In genomic region chr5:18358191-18358590, GRCm38 (mm10) we compare ENCODE assay signal across 8 mouse cellular contexts. TPM values are rescaled to one million over a fixed set of nuclear protein-coding genes. Genes with fewer than 3 reads are reported as not detected.
A peak's percentile ranks its signal among the peaks of the same experiment; 100 is the strongest.
DNase-seq lines count a peak whose midpoint lies in the region; ATAC-seq and TF ChIP-seq lines count a peak whose summit lies in the region.

No protein-coding gene starts in this region.

- H3K4me3 ChIP-seq in left cerebral cortex, adult 2 months, result peak overlapping the region; percentile 79
- peak overlapping the region; percentile 79; the same call in 1 of the 2 replicates for H3K4me3 ChIP-seq in forebrain, embryonic 14.5 days (ENCODE audit: low read depth, low read length)
- no peak overlapping the region for H3K4me3 ChIP-seq in kidney, adult 2 months (ENCODE audit: insufficient read depth, low read depth, low read length)
- H3K4me3 ChIP-seq in lung, postnatal 0 days (ENCODE audit: low read depth, low read length), result no peak overlapping the region
- H3K4me3 ChIP-seq in stomach, embryonic 16.5 days (replicated peaks; ENCODE audit: low read length), result no peak overlapping the region; the same call in 1 of the 2 replicates

- peak overlapping the region; percentile 92 for H3K4me2 ChIP-seq in forebrain, embryonic 14.5 days (ENCODE audit: low read length)
- peak overlapping the region; percentile 92; the same call in 1 of the 2 replicates for H3K4me2 ChIP-seq in lung, postnatal 0 days (replicated peaks; ENCODE audit: low read depth, low read length)
- peak overlapping the region; percentile 94; the same call in 1 of the 2 replicates for H3K4me2 ChIP-seq in stomach, embryonic 16.5 days (ENCODE audit: low read depth, low read length)

- no peak overlapping the region for H3K9ac ChIP-seq in forebrain, embryonic 14.5 days (ENCODE audit: low read length)
- no peak overlapping the region for H3K9ac ChIP-seq in lung, postnatal 0 days (replicated peaks; ENCODE audit: low read depth)
- no peak overlapping the region for H3K9ac ChIP-seq in stomach, embryonic 16.5 days (ENCODE audit: low read length)

- TF ChIP-seq CTCF in left cerebral cortex, adult 2 months (IDR thresholded peaks at IDR 0.05), result peak; percentile 67
- TF ChIP-seq CTCF in kidney, adult 2 months (conservative IDR thresholded peaks at IDR 0.05; ENCODE audit: insufficient read depth, insufficient read length, low read depth, low read length), result no peak
- peak; percentile 79 for TF ChIP-seq CTCF in lung, postnatal 0 days (IDR thresholded peaks at IDR 0.05)

- no peak for TF ChIP-seq POLR2A in kidney, adult 2 months (IDR thresholded peaks at IDR 0.05; ENCODE audit: low read depth, low read length)

- TF ChIP-seq EP300 in lung, postnatal 0 days (IDR thresholded peaks at IDR 0.05), result no peak

- no peak overlapping the region for H3K27ac ChIP-seq in left cerebral cortex, adult 2 months
- no peak overlapping the region for H3K27ac ChIP-seq in forebrain, embryonic 14.5 days (ENCODE audit: low read depth, low read length)
- H3K27ac ChIP-seq in kidney, adult 2 months (ENCODE audit: insufficient read depth, low read depth, low read length), result no peak overlapping the region
- no peak overlapping the region for H3K27ac ChIP-seq in lung, postnatal 0 days (ENCODE audit: low read length)
- H3K27ac ChIP-seq in stomach, embryonic 16.5 days (ENCODE audit: low read length), result no peak overlapping the region

- no peaks in the 10 kb centered on the region for H3K9me3 ChIP-seq in forebrain, embryonic 14.5 days (replicated peaks; ENCODE audit: control insufficient read depth, low read length)
- H3K9me3 ChIP-seq in lung, postnatal 0 days (ENCODE audit: low read length), result no peaks in the 10 kb centered on the region
- H3K9me3 ChIP-seq in stomach, embryonic 16.5 days (replicated peaks; ENCODE audit: control insufficient read depth, low read length), result no peaks in the 10 kb centered on the region

- intact Hi-C loops in left cerebral cortex, adult 2 months (cut with DNase I), result loop anchor here (5.0 kb wide), 2 partner anchors 51 to 71 kb away; no protein-coding TSS in a partner anchor
- intact Hi-C loops in left cerebral cortex, postnatal 36 days (cut with DNase I), result loop anchor here (5.0 kb wide), 2 partner anchors 41 to 79 kb away; no protein-coding TSS in a partner anchor

- H3K36me3 ChIP-seq in forebrain, embryonic 14.5 days (ENCODE audit: control insufficient read depth, insufficient read depth, low read length), result no peaks in the 10 kb centered on the region
- no peaks in the 10 kb centered on the region for H3K36me3 ChIP-seq in kidney, adult 2 months (ENCODE audit: control insufficient read depth, insufficient read depth, low read length)
- no peaks in the 10 kb centered on the region for H3K36me3 ChIP-seq in lung, postnatal 0 days (ENCODE audit: insufficient read depth, low read length)
- no peaks in the 10 kb centered on the region for H3K36me3 ChIP-seq in stomach, embryonic 16.5 days (ENCODE audit: control insufficient read depth, insufficient read depth, low read length)

- no peaks in the 10 kb centered on the region for H3K27me3 ChIP-seq in forebrain, embryonic 14.5 days (replicated peaks; ENCODE audit: control insufficient read depth, insufficient read depth, low read length)
- no peaks in the 10 kb centered on the region for H3K27me3 ChIP-seq in kidney, adult 2 months (replicated peaks; ENCODE audit: control insufficient read depth, insufficient read depth, low read length)
- no peaks in the 10 kb centered on the region for H3K27me3 ChIP-seq in lung, postnatal 0 days (replicated peaks; ENCODE audit: insufficient read depth, low read length)
- no peaks in the 10 kb centered on the region; the same call in 1 of the 2 replicates for H3K27me3 ChIP-seq in stomach, embryonic 16.5 days (ENCODE audit: control insufficient read depth, insufficient read depth, low read length)

- DNase-seq in left cerebral cortex, adult 2 months (ENCODE audit: extremely low spot score in 1 of 2, low spot score in 2 of 2), result no peak
- DNase-seq in left cerebral cortex, postnatal 36 days (ENCODE audit: low spot score in 2 of 2), result no peak
- peak; percentile 82 for DNase-seq in brain, adult 2 months (ENCODE audit: low read depth, low spot score)
- peak; percentile 55 for DNase-seq in forebrain, embryonic 14.5 days (ENCODE audit: low spot score)
- DNase-seq in kidney, adult 2 months, result peak; percentile 90
- DNase-seq in lung, postnatal 0 days (ENCODE audit: low spot score), result peak; percentile 72
- DNase-seq in frontal cortex, postnatal 14 days (ENCODE audit: low spot score in 2 of 2), result no peak

- WGBS in forebrain, embryonic 14.5 days, result 13% methylated on average over 3 of the region's 3 CpGs
- 19% methylated on average over 3 of the region's 3 CpGs for WGBS in kidney, adult 2 months
- 16% methylated on average over 3 of the region's 3 CpGs for WGBS in lung, postnatal 0 days
- WGBS in stomach, embryonic 16.5 days, result 13% methylated on average over 3 of the region's 3 CpGs

- ATAC-seq in forebrain, embryonic 14.5 days, result no peak
- ATAC-seq in lung, postnatal 0 days, result no peak
- no peak for ATAC-seq in stomach, embryonic 16.5 days (ENCODE audit: insufficient read depth, low FRiP score)

- H3K4me1 ChIP-seq in forebrain, embryonic 14.5 days (ENCODE audit: control insufficient read depth, insufficient read depth, low read length), result peaks cover 8% of the 10 kb centered on the region
- peaks cover 10% of the 10 kb centered on the region for H3K4me1 ChIP-seq in kidney, adult 2 months (ENCODE audit: control insufficient read depth, insufficient read depth, low read length)
- H3K4me1 ChIP-seq in lung, postnatal 0 days (ENCODE audit: insufficient read depth, low read depth, low read length), result peaks cover 8% of the 10 kb centered on the region; the same call in 1 of the 2 replicates
- H3K4me1 ChIP-seq in stomach, embryonic 16.5 days (ENCODE audit: control insufficient read depth, insufficient read depth, low read length), result 0 out of 2 replicates have a peak, but pooled peaks cover 5% of the 10 kb centered on the region

RNA-seq across cellular contexts. Expression of gene Gnai1, which starts 2.0 kb away (rescaled TPM):
- total RNA-seq in left cerebral cortex, adult 2 months (2021), result 100 to 1,000 TPM; 167 TPM
- total RNA-seq in left cerebral cortex, postnatal 36 days (2021), result 100 to 1,000 TPM; 166 to 182 TPM
- polyA plus RNA-seq in forebrain, embryonic 14.5 days (2014; fragmentation: Nextera tagmentation; extraction: Ambion mirVana), result 45.0 and 59.1 TPM in 2 replicates
- polyA plus RNA-seq in kidney, adult 2 months (2012; rRNA removed), result 16.6 and 16.9 TPM in 2 replicates
- 25.4 and 29.2 TPM in 2 replicates for polyA plus RNA-seq in lung, postnatal 0 days (2015; fragmentation: Nextera tagmentation; extraction: Ambion mirVana)
- polyA plus RNA-seq in stomach, embryonic 16.5 days (2015; fragmentation: Nextera tagmentation; extraction: Ambion mirVana), result 21.2 and 22.8 TPM in 2 replicates

Comparison
In these comparisons a context has a peak if more than half of its experiments do, and no peak if none do; other contexts are left out.
1. DNase-seq: peak in brain, adult 2 months (single experiment), forebrain, embryonic 14.5 days (single experiment), kidney, adult 2 months (single experiment) and lung, postnatal 0 days (single experiment); none in left cerebral cortex, adult 2 months (0 of 2), left cerebral cortex, postnatal 36 days (0 of 2) and frontal cortex, postnatal 14 days (0 of 2).
2. H3K4me3 ChIP-seq: peak in left cerebral cortex, adult 2 months (single experiment) and forebrain, embryonic 14.5 days (single experiment); none in kidney, adult 2 months (single experiment), lung, postnatal 0 days (single experiment) and stomach, embryonic 16.5 days (single experiment).
3. Peak in every context shown above with its lines, with median percentiles within 50 percentile points of each other: H3K4me2 ChIP-seq.